Mouse (Mus musculus) lung, adult 2 months (tissue): ENCODE measurements at regions not wholly inside any gene's neighbourhood (a gene's known extent, or its start where the extent isn't known, plus 50 kb on each side); places are given as distances from the start of the nearest gene placed in this dataset.

Source experiments
- DNase-seq: peaks from one replicate; pipeline ENCODE4 v3.0.0; 2022
- H3K4me1 ChIP-seq: fragments of 200-500 bp; 2 replicates; pipeline ENCODE4 v1.6.1; 2011; ENCODE audit warnings: low read length; ENCODE audit not compliant: control insufficient read depth, insufficient read depth
- H3K4me3 ChIP-seq: fragments of 200-500 bp; replicated peaks from 2 replicates; pipeline ENCODE3; 2011; ENCODE audit warnings: low read depth, mild to moderate bottlenecking, control low read depth, low read length; ENCODE audit errors: extremely low read depth
- CTCF ChIP-seq: fragments of 200-500 bp; IDR thresholded peaks from 2 replicates; pipeline ENCODE4 v1.5.1; 2011; ENCODE audit warnings: mild to moderate bottlenecking, low read length, control low read depth; ENCODE audit not compliant: insufficient read depth
- POLR2A ChIP-seq: fragments of 200-500 bp; IDR thresholded peaks from 2 replicates; pipeline ENCODE4 v1.6.1; 2011; ENCODE audit warnings: low read depth, mild to moderate bottlenecking, control low read depth, low read length, borderline replicate concordance; ENCODE audit errors: extremely low read depth
- WGBS: fragments of 180-500 bp; shearing (Covaris S2); methylation state at CpG from one replicate; pipeline ENCODE4 v1.1.7; 2018; 5-methylcytosine and 5-hydroxymethylcytosine counted together

- TF ChIP-seq CTCF (no peak), POLR2A (no peak)
- WGBS, result 73% methylated on average over 3 of the region's 3 CpGs
- DNase-seq, result no peak
- Histone ChIP-seq H3K4me1 (no peaks in the 10 kb centered on the region), H3K4me3 (no peak overlapping the region)
Observed at GRCm38 (mm10) chr9:52330652-52331051, 162.3 kb upstream of the Zc3h12c start.

DNA sequence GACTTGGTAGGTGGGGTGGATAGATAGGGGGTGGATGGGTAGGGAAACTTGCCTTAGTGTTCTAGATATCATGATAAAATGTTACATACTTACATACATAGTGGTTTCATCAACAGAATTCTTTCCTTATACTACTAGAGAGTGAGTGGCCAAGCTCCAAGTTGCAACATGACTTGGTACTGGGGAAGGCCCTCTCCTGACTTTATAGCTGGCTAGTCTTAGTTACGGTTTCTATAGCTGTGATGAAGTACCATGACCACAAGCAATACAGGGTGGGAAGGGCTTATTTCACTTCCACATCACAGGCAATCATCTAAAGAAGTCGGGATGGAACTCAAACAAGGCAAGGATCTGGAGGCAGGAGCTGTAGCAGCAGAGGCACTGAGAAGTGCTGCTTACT lies 156.0 kb upstream of the Zc3h12c start:
- TF ChIP-seq POLR2A (no peak), CTCF (no peak)
- no peak for DNase-seq
- no peaks in the 10 kb centered on the region for H3K4me1 ChIP-seq
- no peak overlapping the region for H3K4me3 ChIP-seq
- WGBS, result 81% methylated on average over 2 of the region's 2 CpGs

DNA sequence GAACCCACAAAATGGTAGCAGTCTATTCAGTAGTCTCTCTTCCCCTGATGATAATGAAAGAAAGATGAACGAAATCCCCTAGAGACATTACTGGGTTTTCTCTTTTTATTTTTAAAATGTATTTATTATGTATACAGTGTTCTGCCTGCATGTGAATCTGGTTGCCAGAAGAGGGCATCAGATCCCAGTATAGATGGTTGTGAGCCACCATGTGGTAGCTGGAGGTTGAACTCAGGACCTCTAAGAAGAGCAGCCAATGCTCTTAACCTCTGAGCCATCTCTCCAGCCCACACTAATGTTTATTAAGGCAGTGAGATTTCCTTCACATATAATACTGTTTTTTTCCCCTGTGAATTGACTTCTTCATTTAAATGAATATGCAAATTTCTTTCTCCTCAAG lies 155.4 kb upstream of the Zc3h12c start:
- DNase-seq, result no peak
- WGBS, result 80% methylated on average over 1 of the region's 1 CpGs
- TF ChIP-seq CTCF (no peak), POLR2A (no peak)

GRCm38 (mm10) chr9:52323226-52323625 lies 154.9 kb upstream of the Zc3h12c start:
- WGBS, result 73% methylated on average over 6 of the region's 6 CpGs

More for the DNA sequence above, 155.4 kb upstream of the Zc3h12c start:
- Histone ChIP-seq H3K4me1 (no peaks in the 10 kb centered on the region), H3K4me3 (no peak overlapping the region)

DNA sequence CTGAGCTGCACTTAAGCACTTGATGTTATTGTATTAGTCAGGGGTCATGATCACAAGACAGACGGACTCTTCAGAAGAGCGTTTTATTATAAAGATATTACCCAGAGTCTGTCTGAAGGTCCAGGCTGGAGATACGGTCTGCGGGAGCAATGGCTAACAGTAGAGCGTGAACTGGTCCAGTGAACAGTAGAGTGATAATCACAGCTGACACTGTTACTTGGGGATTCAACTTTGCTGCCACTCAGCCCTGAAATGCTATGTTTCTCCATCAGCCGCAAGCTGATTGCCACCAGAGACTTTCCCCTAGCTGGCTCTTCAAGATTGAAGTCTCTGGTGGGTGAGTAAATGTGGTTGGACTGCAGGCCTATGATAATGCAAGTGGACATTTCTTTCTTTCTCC lies 133.1 kb upstream of the Zc3h12c start:
- H3K4me3 ChIP-seq, result no peak overlapping the region
- TF ChIP-seq POLR2A (no peak), CTCF (no peak)
- no peaks in the 10 kb centered on the region for H3K4me1 ChIP-seq
- 80% methylated on average over 6 of the region's 6 CpGs for WGBS
- no peak for DNase-seq

More at GRCm38 (mm10) chr9:52323226-52323625, 154.9 kb upstream of the Zc3h12c start:
- TF ChIP-seq POLR2A (no peak), CTCF (no peak)
- H3K4me1 ChIP-seq, result no peaks in the 10 kb centered on the region
- DNase-seq, result no peak
- H3K4me3 ChIP-seq, result no peak overlapping the region

DNA sequence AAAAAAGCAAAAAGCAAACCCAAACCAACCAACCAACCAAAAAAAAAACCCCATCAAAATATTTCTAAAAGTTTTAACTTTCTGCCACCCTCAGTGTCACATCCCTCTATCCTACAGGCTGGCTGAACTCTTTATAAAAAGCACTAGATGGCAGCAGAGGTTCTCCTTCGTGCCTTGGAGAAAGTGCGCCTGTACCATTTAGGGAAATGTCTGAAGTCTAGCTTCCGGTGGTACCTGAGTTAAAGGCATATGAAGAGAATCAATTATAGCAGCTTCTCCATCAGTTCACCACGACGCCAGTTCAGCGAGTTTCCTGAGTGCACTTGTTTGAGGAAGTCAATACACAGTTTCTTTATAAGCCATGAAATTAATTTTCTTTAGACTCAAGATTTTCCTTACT lies 130.0 kb upstream of the Zc3h12c start:
- WGBS, result 4% methylated on average over 6 of the region's 6 CpGs
- no peaks in the 10 kb centered on the region for H3K4me1 ChIP-seq
- no peak overlapping the region for H3K4me3 ChIP-seq
- TF ChIP-seq POLR2A (no peak), CTCF (no peak)
- DNase-seq, result no peak

GRCm38 (mm10) chr9:52294699-52295098 lies 126.3 kb upstream of the Zc3h12c start:
- TF ChIP-seq CTCF (no peak), POLR2A (no peak)
- DNase-seq, result no peak
- H3K4me1 ChIP-seq, result no peaks in the 10 kb centered on the region
- H3K4me3 ChIP-seq, result no peak overlapping the region
- WGBS, result 75% methylated on average over 8 of the region's 8 CpGs

GRCm38 (mm10) chr9:52289069-52289468 lies 120.7 kb upstream of the Zc3h12c start:
- H3K4me1 ChIP-seq, result no peaks in the 10 kb centered on the region; the same call in 1 of the 2 replicates
- DNase-seq, result no peak
- H3K4me3 ChIP-seq, result no peak overlapping the region
- 72% methylated on average over 4 of the region's 4 CpGs for WGBS
- TF ChIP-seq CTCF (no peak), POLR2A (no peak)

DNA sequence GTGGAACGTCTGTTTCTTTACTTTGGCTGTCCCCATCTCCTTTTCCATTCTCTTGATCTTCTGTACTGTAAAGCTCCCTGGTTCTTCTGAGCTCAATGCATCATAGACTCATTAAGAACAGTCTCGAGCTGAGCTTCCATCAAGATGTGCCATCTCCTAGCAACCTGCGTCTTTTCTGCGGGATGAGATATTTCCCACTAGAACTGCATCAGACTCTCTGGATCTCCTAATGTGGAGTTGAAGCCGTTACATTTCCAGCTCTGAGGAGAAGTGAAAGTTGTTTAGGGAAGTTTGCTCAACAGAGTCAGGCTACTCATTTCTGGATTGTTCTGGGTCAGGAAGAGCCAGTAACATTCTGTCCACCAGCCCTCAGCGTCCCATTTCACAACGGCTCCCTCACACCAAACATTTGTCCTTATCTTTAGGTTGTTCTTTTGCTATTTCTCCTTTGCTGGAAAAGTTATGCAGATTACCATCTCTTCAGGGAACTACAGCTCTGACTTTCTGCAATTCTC lies 119.4 kb upstream of the Zc3h12c start:
- no peaks in the 10 kb centered on the region; the same call in 1 of the 2 replicates for H3K4me1 ChIP-seq
- 55% methylated on average over 7 of the region's 7 CpGs for WGBS
- no peak for DNase-seq
- TF ChIP-seq CTCF (no peak), POLR2A (no peak)
- H3K4me3 ChIP-seq, result no peak overlapping the region

DNA sequence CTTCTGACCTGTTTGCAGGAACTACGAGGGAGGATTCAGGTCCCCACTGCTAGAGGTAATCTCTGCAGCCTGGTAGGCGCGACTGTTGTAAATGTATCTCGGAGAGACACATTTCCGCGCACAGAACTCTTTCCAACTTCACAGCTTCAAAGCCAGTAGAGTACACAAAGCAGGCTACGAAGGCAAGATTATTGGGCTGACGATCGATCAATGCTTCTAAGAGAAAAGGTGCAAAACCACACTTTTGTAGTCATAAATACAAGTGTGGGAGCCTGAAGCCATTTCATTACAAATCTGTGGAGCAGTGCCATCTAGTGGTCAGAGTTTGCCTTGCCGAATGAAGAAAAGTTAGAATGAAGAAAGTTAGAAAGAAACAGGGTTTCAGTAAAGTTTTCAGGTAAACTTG lies 118.9 kb upstream of the Zc3h12c start:
- peak; percentile 57 for DNase-seq
- no peak overlapping the region for H3K4me3 ChIP-seq
- 0 out of 2 replicates have a peak, but pooled peaks have one; percentile 22 for TF ChIP-seq CTCF
- TF ChIP-seq POLR2A, result no peak
- WGBS, result 6% methylated on average over 10 of the region's 10 CpGs
- no peaks in the 10 kb centered on the region; the same call in 1 of the 2 replicates for H3K4me1 ChIP-seq
